Mouse (Mus musculus) megakaryocyte-erythroid progenitor cell, adult 5-6 weeks (primary cell): ENCODE data around the gene Myg1. TPM values are rescaled to one million over a fixed set of nuclear protein-coding genes. Genes with fewer than 3 reads are reported as not detected.
A peak's percentile ranks its signal among the peaks of the same experiment; 100 is the strongest.

Source experiments
- ATAC-seq: replicated peaks from 2 replicates; pipeline ENCODE4 v1.8.0; 2016; ENCODE audit warnings: mild to moderate bottlenecking, inconsistent platforms; ENCODE audit not compliant: severe bottlenecking, poor library complexity, low FRiP score, low TSS enrichment
- total RNA-seq, 2 experiments: library from RNA; stranded (forward) in 1 of 2; stranded (reverse) in 1 of 2; fragments of 200-1000, 215-1000 nt in 1 of 2; fragments of >200 nt in 1 of 2; fragmentation: Nextera tagmentation in 1 of 2; gene quantifications; 2 replicates each; pipeline ENCODE4 v1.2.3; 2014 to 2017

Myg1 gene
- total RNA-seq, 2 experiments from 2014 or later = 60.8 to 85.2 TPM

- peak; percentile 79 for ATAC-seq
Observed at GRCm38 (mm10) chr15:102376453-102377162, 45.1 kb downstream of the Myg1 start.

GRCm38 (mm10) chr15:102377163-102377543 is 45.6 kb downstream of the Myg1 start:
- peak; percentile 76 for ATAC-seq

- ATAC-seq = peak; percentile 30
Observed at GRCm38 (mm10) chr15:102377810-102378262, 46.3 kb downstream of the Myg1 start.

GRCm38 (mm10) chr15:102381575-102381974 is 50.1 kb downstream of the Myg1 start:
- peak; percentile 46; the same call in 1 of the 2 replicates for ATAC-seq

- no peak for ATAC-seq
Observed at GRCm38 (mm10) chr15:102383671-102384070, 52.2 kb downstream of the Myg1 start.

GRCm38 (mm10) chr15:102386640-102387039 is 55.1 kb downstream of the Myg1 start:
- peak; percentile 68 for ATAC-seq

Other genes starting within 250 kb of the Myg1 start
- not detected in 2 replicates for gene Tns2, start 231.3 kb upstream of the Myg1 start, total RNA-seq (2014; fragmentation: Nextera tagmentation)
- not detected in 2 replicates for gene Tns2, start 231.3 kb upstream of the Myg1 start, total RNA-seq (2017)
- 19.6 and 21.5 TPM in 2 replicates for gene Spryd3, start 195.5 kb upstream of the Myg1 start, total RNA-seq (2014; fragmentation: Nextera tagmentation)
- 14.4 and 18.7 TPM in 2 replicates for gene Spryd3, start 195.5 kb upstream of the Myg1 start, total RNA-seq (2017)
- not detected in 2 replicates for gene Igfbp6, start 187.3 kb upstream of the Myg1 start, total RNA-seq (2014; fragmentation: Nextera tagmentation)
- gene Igfbp6, start 187.3 kb upstream of the Myg1 start, total RNA-seq (2017) = not detected in 2 replicates
- 12.8 and 15.4 TPM in 2 replicates for gene Soat2, start 181.2 kb upstream of the Myg1 start, total RNA-seq (2014; fragmentation: Nextera tagmentation)
- 8.9 and 11.2 TPM in 2 replicates for gene Soat2, start 181.2 kb upstream of the Myg1 start, total RNA-seq (2017)
- 39.8 and 65.3 TPM in 2 replicates for gene Zfp740, start 128.5 kb upstream of the Myg1 start, total RNA-seq (2014; fragmentation: Nextera tagmentation)
- 33.0 and 39.0 TPM in 2 replicates for gene Zfp740, start 128.5 kb upstream of the Myg1 start, total RNA-seq (2017)
- 9.6 and 21.4 TPM in 2 replicates for gene Csad, start 127.0 kb upstream of the Myg1 start, total RNA-seq (2014; fragmentation: Nextera tagmentation)
- gene Csad, start 127.0 kb upstream of the Myg1 start, total RNA-seq (2017) = 11.4 and 33.8 TPM in 2 replicates
- 13.1 and 17.0 TPM in 2 replicates for gene Itgb7, start 99.8 kb upstream of the Myg1 start, total RNA-seq (2014; fragmentation: Nextera tagmentation)
- gene Itgb7, start 99.8 kb upstream of the Myg1 start, total RNA-seq (2017) = 47.2 and 51.0 TPM in 2 replicates
- 0.61 and 1.8 TPM in 2 replicates for gene Rarg, start 74.2 kb upstream of the Myg1 start, total RNA-seq (2014; fragmentation: Nextera tagmentation)
- gene Rarg, start 74.2 kb upstream of the Myg1 start, total RNA-seq (2017) = 1.6 and 6.7 TPM in 2 replicates
- not detected in 2 replicates for gene Gm9918, start 61.1 kb upstream of the Myg1 start, total RNA-seq (2014; fragmentation: Nextera tagmentation)
- gene Gm9918, start 61.1 kb upstream of the Myg1 start, total RNA-seq (2017) = not detected in 2 replicates
- 30.4 and 32.9 TPM in 2 replicates for gene Mfsd5, start 52.3 kb upstream of the Myg1 start, total RNA-seq (2014; fragmentation: Nextera tagmentation)
- gene Mfsd5, start 52.3 kb upstream of the Myg1 start, total RNA-seq (2017) = 14.2 and 19.5 TPM in 2 replicates
- gene Espl1, start 35.4 kb upstream of the Myg1 start, total RNA-seq (2014; fragmentation: Nextera tagmentation) = 54.5 and 68.3 TPM in 2 replicates
- 16.6 and 40.6 TPM in 2 replicates for gene Espl1, start 35.4 kb upstream of the Myg1 start, total RNA-seq (2017)
- 210 and 293 TPM in 2 replicates for gene Pfdn5, start 5.6 kb upstream of the Myg1 start, total RNA-seq (2014; fragmentation: Nextera tagmentation)
- 214 and 318 TPM in 2 replicates for gene Pfdn5, start 5.6 kb upstream of the Myg1 start, total RNA-seq (2017)
- gene Aaas, start 19.1 kb downstream of the Myg1 start, total RNA-seq (2014; fragmentation: Nextera tagmentation) = 145 and 165 TPM in 2 replicates
- gene Aaas, start 19.1 kb downstream of the Myg1 start, total RNA-seq (2017) = 179 and 207 TPM in 2 replicates
- gene Sp7, start 35.5 kb downstream of the Myg1 start, total RNA-seq (2014; fragmentation: Nextera tagmentation) = not detected in 2 replicates
- not detected in 2 replicates for gene Sp7, start 35.5 kb downstream of the Myg1 start, total RNA-seq (2017)
- gene Sp1, start 74.4 kb downstream of the Myg1 start, total RNA-seq (2014; fragmentation: Nextera tagmentation) = 68.0 and 80.3 TPM in 2 replicates
- gene Sp1, start 74.4 kb downstream of the Myg1 start, total RNA-seq (2017) = 45.0 and 62.2 TPM in 2 replicates
- not detected in 2 replicates for gene Amhr2, start 113.7 kb downstream of the Myg1 start, total RNA-seq (2014; fragmentation: Nextera tagmentation)
- not detected in 2 replicates for gene Amhr2, start 113.7 kb downstream of the Myg1 start, total RNA-seq (2017)
- gene Prr13, start 127.3 kb downstream of the Myg1 start, total RNA-seq (2014; fragmentation: Nextera tagmentation) = 61.5 and 97.6 TPM in 2 replicates
- gene Prr13, start 127.3 kb downstream of the Myg1 start, total RNA-seq (2017) = 50.3 and 54.5 TPM in 2 replicates
- gene Pcbp2, start 138.8 kb downstream of the Myg1 start, total RNA-seq (2014; fragmentation: Nextera tagmentation) = 749 and 832 TPM in 2 replicates
- 152 and 207 TPM in 2 replicates for gene Pcbp2, start 138.8 kb downstream of the Myg1 start, total RNA-seq (2017)
- gene Gm10337, start 172.0 kb downstream of the Myg1 start, total RNA-seq (2014; fragmentation: Nextera tagmentation) = not detected in 2 replicates
- not detected in 2 replicates for gene Gm10337, start 172.0 kb downstream of the Myg1 start, total RNA-seq (2017)
- gene Map3k12, start 185.4 kb downstream of the Myg1 start, total RNA-seq (2014; fragmentation: Nextera tagmentation) = 0.39 TPM in 1 of 2 replicates, not detected in the other
- gene Map3k12, start 185.4 kb downstream of the Myg1 start, total RNA-seq (2017) = 0.14 and 0.15 TPM in 2 replicates
- gene Tarbp2, start 186.5 kb downstream of the Myg1 start, total RNA-seq (2014; fragmentation: Nextera tagmentation) = 37.4 and 40.7 TPM in 2 replicates
- 17.0 and 19.7 TPM in 2 replicates for gene Tarbp2, start 186.5 kb downstream of the Myg1 start, total RNA-seq (2017)
- gene Npff, start 193.2 kb downstream of the Myg1 start, total RNA-seq (2014; fragmentation: Nextera tagmentation) = 5.1 and 8.2 TPM in 2 replicates
- 0.89 and 3.4 TPM in 2 replicates for gene Npff, start 193.2 kb downstream of the Myg1 start, total RNA-seq (2017)